Mouse (Mus musculus) MEL (cell line): ENCODE results near the gene Sorcs1. TPM values are rescaled to one million over a fixed set of nuclear protein-coding genes. Genes with fewer than 3 reads are reported as not detected.

Source experiments
- DNase-seq: peaks from one replicate; pipeline ENCODE4 v3.0.0; 2011; ENCODE audit warnings: low read depth, low spot score
- H3K27ac ChIP-seq: 2 replicates; pipeline ENCODE4 v1.5.1; 2012; ENCODE audit warnings: low read depth, mild to moderate bottlenecking, control low read depth, low read length, moderate library complexity; ENCODE audit not compliant: control insufficient read depth
- H3K27me3 ChIP-seq, 2 experiments: fragments of 150-350 bp in 1 of 2; sonication (generic) in 1 of 2; 2 replicates each; pipeline ENCODE4 v1.6.1; 2012; ENCODE audit warnings: low read length in 2 of 2, mild to moderate bottlenecking in 2 of 2, improper control_type of control experiment in 1 of 2, moderate library complexity in 1 of 2; ENCODE audit not compliant: insufficient read depth in 2 of 2, control insufficient read depth in 1 of 2
- H3K36me3 ChIP-seq, 2 experiments: 2 replicates each; pipeline ENCODE4 v1.6.1; 2012 to 2014; ENCODE audit warnings: low read length in 2 of 2, improper control_type of control experiment in 1 of 2, inconsistent platforms in 1 of 2, mild to moderate bottlenecking in 1 of 2; ENCODE audit not compliant: insufficient read depth in 2 of 2, control insufficient read depth in 1 of 2
- H3K4me1 ChIP-seq, 2 experiments: fragments of 150-350 bp in 1 of 2; sonication (generic) in 1 of 2; 2 replicates each; pipeline ENCODE4 v1.6.1; 2012; ENCODE audit warnings: low read length in 2 of 2, improper control_type of control experiment in 1 of 2, mild to moderate bottlenecking in 1 of 2; ENCODE audit not compliant: insufficient read depth in 2 of 2, control insufficient read depth in 1 of 2
- H3K4me3 ChIP-seq, 2 experiments: fragments of 150-350 bp in 1 of 2; sonication (generic) in 1 of 2; 2 replicates each; pipeline ENCODE4 v1.5.1; 2012; ENCODE audit warnings: low read depth in 2 of 2, low read length in 2 of 2, mild to moderate bottlenecking in 2 of 2, moderate library complexity in 2 of 2, control low read depth in 1 of 2, improper control_type of control experiment in 1 of 2; ENCODE audit not compliant: control insufficient read depth in 1 of 2, insufficient read depth in 1 of 2
- H3K79me2 ChIP-seq: 2 replicates; pipeline ENCODE4 v1.6.1; 2012; ENCODE audit warnings: mild to moderate bottlenecking, low read length, moderate library complexity; ENCODE audit not compliant: control insufficient read depth, poor library complexity, insufficient read depth
- H3K9ac ChIP-seq: 2 replicates; pipeline ENCODE4 v1.6.1; 2012; ENCODE audit warnings: low read depth, mild to moderate bottlenecking, control low read depth, low read length, moderate library complexity; ENCODE audit not compliant: control insufficient read depth, poor library complexity, severe bottlenecking
- H3K9me3 ChIP-seq: fragments of 150-350 bp; sonication (generic); replicated peaks from 2 replicates; pipeline ENCODE4 v1.6.1; 2012; ENCODE audit warnings: mild to moderate bottlenecking, low read length, improper control_type of control experiment, moderate library complexity; ENCODE audit not compliant: insufficient read depth
- BHLHE40 ChIP-seq: IDR thresholded peaks from 2 replicates; pipeline ENCODE4 v1.6.1; 2012; ENCODE audit warnings: low read depth, mild to moderate bottlenecking, inconsistent platforms, low read length, improper control_type of control experiment, borderline replicate concordance
- E2F4 ChIP-seq: IDR thresholded peaks from 2 replicates; pipeline ENCODE4 v1.6.1; 2011; ENCODE audit warnings: low read depth, low read length, improper control_type of control experiment, borderline replicate concordance
- ELF1 ChIP-seq: IDR thresholded peaks from 2 replicates; pipeline ENCODE4 v1.6.1; 2014; ENCODE audit warnings: low read depth, mild to moderate bottlenecking, inconsistent platforms, low read length, improper control_type of control experiment, moderate library complexity
- EP300 ChIP-seq, 2 experiments: IDR thresholded peaks; 2 replicates each; pipeline ENCODE4 v1.6.1; 2011; ENCODE audit warnings: improper control_type of control experiment in 2 of 2, low read length in 2 of 2, low read depth in 1 of 2, mild to moderate bottlenecking in 1 of 2
- GATA1 ChIP-seq: IDR thresholded peaks from 2 replicates; pipeline ENCODE4 v1.6.1; 2011; ENCODE audit warnings: low read depth, low read length, improper control_type of control experiment
- HCFC1 ChIP-seq: IDR thresholded peaks from 2 replicates; pipeline ENCODE4 v1.6.1; 2012; ENCODE audit warnings: low read depth, mild to moderate bottlenecking, inconsistent platforms, low read length, improper control_type of control experiment, moderate library complexity
- KAT2A ChIP-seq: conservative IDR thresholded peaks from 2 replicates; pipeline ENCODE4 v1.6.1; 2012; ENCODE audit warnings: low read depth, low read length, improper control_type of control experiment, inconsistent platforms
- NRF1 ChIP-seq: IDR thresholded peaks from 2 replicates; pipeline ENCODE4 v1.6.1; 2014; ENCODE audit warnings: low read depth, mild to moderate bottlenecking, inconsistent platforms, low read length, improper control_type of control experiment, moderate library complexity; ENCODE audit not compliant: poor library complexity, insufficient read depth, severe bottlenecking
- POLR2AphosphoS2 ChIP-seq: IDR thresholded peaks from 2 replicates; pipeline ENCODE4 v1.6.1; 2011; ENCODE audit warnings: low read length, improper control_type of control experiment
- RCOR1 ChIP-seq: IDR thresholded peaks from 2 replicates; pipeline ENCODE4 v1.6.1; 2012; ENCODE audit warnings: low read depth, mild to moderate bottlenecking, inconsistent platforms, low read length, improper control_type of control experiment
- TAL1 ChIP-seq: IDR thresholded peaks from 2 replicates; pipeline ENCODE4 v1.6.1; 2012; ENCODE audit warnings: mild to moderate bottlenecking, inconsistent platforms, low read length, moderate library complexity, mixed read lengths
- USF2 ChIP-seq, 2 experiments: IDR thresholded peaks; 2 replicates each; pipeline ENCODE4 v1.6.1; 2011 to 2012; ENCODE audit warnings: improper control_type of control experiment in 2 of 2, low read length in 2 of 2, borderline replicate concordance in 1 of 2, inconsistent platforms in 1 of 2, low read depth in 1 of 2, mild to moderate bottlenecking in 1 of 2; ENCODE audit not compliant: insufficient read depth in 1 of 2
- ZC3H11A ChIP-seq: IDR thresholded peaks from 2 replicates; pipeline ENCODE4 v1.6.1; 2012; ENCODE audit warnings: low read depth, mild to moderate bottlenecking, inconsistent platforms, low read length, improper control_type of control experiment
- polyA plus RNA-seq, 2 experiments: library from polyadenylated mRNA; stranded (reverse) in 1 of 2; unstranded in 1 of 2; fragments of >175 nt in 1 of 2; fragments of >200 nt in 1 of 2; gene quantifications; 2 replicates each; pipeline versions ENCODE4 v1.2.1 to v1.2.4; 2012; ENCODE audit warnings: low replicate concordance in 2 of 2, low read depth in 1 of 2; ENCODE audit not compliant: insufficient read length in 2 of 2, insufficient read depth in 1 of 2, missing spikeins in 1 of 2
- total RNA-seq: library from RNA; depleted of rRNA; stranded (reverse); fragments of 300-350 nt; gene quantifications from 2 replicates; pipeline ENCODE4 v1.2.3, GENCODE M21; 2012

Gene Sorcs1
- total and polyA plus RNA-seq, 3 experiments: not detected

DNA sequence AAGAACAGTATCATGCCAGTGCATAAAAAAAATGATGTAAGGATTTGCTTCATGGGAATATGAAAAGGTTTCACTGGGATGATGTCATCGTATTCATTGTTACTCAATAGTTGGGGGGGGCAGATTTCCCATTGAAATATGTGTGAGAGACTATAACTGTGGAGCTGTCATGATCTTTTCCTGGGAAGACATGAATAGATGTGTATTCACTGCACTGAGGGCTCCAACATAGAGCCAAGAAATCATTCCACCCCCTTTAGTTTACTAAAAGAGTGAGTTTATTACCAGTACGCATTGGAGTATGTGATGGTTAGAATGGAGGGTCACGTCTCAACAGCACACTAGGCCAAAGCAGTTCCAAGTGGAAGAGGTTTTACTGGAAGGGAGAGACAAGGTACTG lies 187.3 kb downstream of the Sorcs1 start:
- Histone ChIP-seq H3K4me3 (no peak overlapping the region), H3K27ac (no peak overlapping the region), H3K9ac (no peak overlapping the region), H3K27me3 (no peaks in the 10 kb centered on the region), H3K9me3 (no peaks in the 10 kb centered on the region), H3K79me2 (no peaks in the 10 kb centered on the region), H3K36me3 (no peaks in the 10 kb centered on the region), H3K4me1 (no peaks in the 10 kb centered on the region)
- DNase-seq: no peak
- TF ChIP-seq EP300 (IDR thresholded peaks at IDR 0.05; ENCODE audit: low read depth in 1 of 2, low read length in 2 of 2) (no peak), USF2 (IDR thresholded peaks at IDR 0.05; ENCODE audit: borderline replicate concordance in 1 of 2, insufficient read depth in 1 of 2, low read depth in 1 of 2, low read length in 2 of 2) (no peak), RCOR1 (no peak), HCFC1 (no peak), ELF1 (no peak), TAL1 (no peak), POLR2AphosphoS2 (no peak), GATA1 (no peak), BHLHE40 (no peak), E2F4 (no peak)

DNA sequence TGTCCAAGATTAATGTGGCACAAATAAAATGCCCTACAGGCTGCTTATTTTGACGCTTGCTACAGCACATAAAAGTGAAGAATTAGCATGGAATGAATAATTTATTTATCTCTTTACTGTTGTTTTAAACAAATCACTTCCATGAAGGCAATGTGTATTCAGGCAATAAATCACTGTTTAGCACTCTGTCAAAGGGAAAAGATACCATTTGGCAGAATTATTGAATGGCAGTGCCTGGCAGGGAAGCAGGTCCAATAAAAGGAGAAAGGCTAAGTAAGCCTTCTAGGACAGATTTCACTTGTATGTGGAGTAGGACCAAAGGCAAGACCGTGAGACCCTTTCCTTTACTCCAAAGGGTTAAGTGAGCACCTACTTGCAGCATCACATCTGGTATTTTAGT lies 187.7 kb downstream of the Sorcs1 start:
- Histone ChIP-seq H3K27me3 (no peaks in the 10 kb centered on the region), H3K79me2 (no peaks in the 10 kb centered on the region)
- TF ChIP-seq RCOR1: no peak
- TF ChIP-seq KAT2A: no peak
- TF ChIP-seq, all 39 proteins: peak for 0
- no peaks in the 10 kb centered on the region for H3K36me3 ChIP-seq
- no peaks in the 10 kb centered on the region for H3K9me3 ChIP-seq
- H3K4me1 ChIP-seq: no peaks in the 10 kb centered on the region
- no peak overlapping the region for H3K27ac ChIP-seq
- DNase-seq: no peak
- H3K9ac ChIP-seq: no peak overlapping the region
- no peak overlapping the region for H3K4me3 ChIP-seq

DNA sequence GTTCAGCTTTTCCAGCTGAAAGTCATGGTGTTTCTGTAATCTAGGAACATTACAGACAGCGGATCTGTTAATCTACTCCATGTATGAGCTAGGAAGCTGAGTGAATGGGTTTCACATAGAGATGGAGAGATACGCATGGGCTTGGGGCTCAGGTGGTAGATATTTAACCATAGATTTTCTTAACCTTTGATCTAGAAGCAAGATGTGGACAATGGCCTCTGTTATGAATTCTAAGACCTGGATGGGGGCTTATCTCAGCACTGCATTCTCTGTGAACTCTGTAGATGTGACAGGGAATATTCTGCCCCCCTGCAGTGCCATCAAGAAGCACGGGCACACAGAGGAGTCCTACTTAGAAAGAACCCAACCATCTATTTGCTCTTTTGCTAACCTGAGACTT lies 188.7 kb downstream of the Sorcs1 start:
- no peaks in the 10 kb centered on the region for H3K27me3 ChIP-seq
- H3K4me1 ChIP-seq: no peaks in the 10 kb centered on the region
- H3K27ac ChIP-seq: no peak overlapping the region
- no peak overlapping the region for H3K9ac ChIP-seq
- no peaks in the 10 kb centered on the region for H3K36me3 ChIP-seq
- H3K4me3 ChIP-seq: no peak overlapping the region
- no peaks in the 10 kb centered on the region for H3K79me2 ChIP-seq
- TF ChIP-seq NRF1 (no peak), ZC3H11A (no peak)
- H3K9me3 ChIP-seq: no peaks in the 10 kb centered on the region
- DNase-seq: no peak
